Mouse (Mus musculus): ENCODE results near the gene Car14. TPM values are rescaled to one million over a fixed set of nuclear protein-coding genes. Genes with fewer than 3 reads are reported as not detected.
A peak's percentile ranks its signal among the peaks of the same experiment; 100 is the strongest.
"Not testable (repeated sequence)": the region's sequence is repeated elsewhere in the genome, so short reads cannot be mapped to it uniquely, and the experiment has no call there.

Car14 gene
- polyA plus RNA-seq, 1 experiment from 2014 or later, result 68.0 TPM

- Histone ChIP-seq H3K27ac (no peak overlapping the region), H3K27me3 (ENCODE audit: insufficient read depth, poor library complexity, severe bottlenecking) (no peaks in the 10 kb centered on the region), H3K4me1 (peaks cover 16% of the 10 kb centered on the region), H3K9me3 (no peaks in the 10 kb centered on the region), H3K36me3 (no peaks in the 10 kb centered on the region; the same call in 1 of the 2 replicates), H3K4me3 (no peak overlapping the region)
- DNase-seq (ENCODE audit: low spot score), result no peak
- WGBS, result 86% methylated on average over 4 of the region's 4 CpGs
Measured at GRCm38 (mm10) chr3:95879063-95879462, 25.4 kb downstream of the Car14 start.

- peak overlapping the region; percentile 79 for H3K4me3 ChIP-seq
- H3K9me3 ChIP-seq, result no peaks in the 10 kb centered on the region
- peaks cover 18% of the 10 kb centered on the region for H3K4me1 ChIP-seq
- no peaks in the 10 kb centered on the region for H3K27me3 ChIP-seq (ENCODE audit: insufficient read depth, poor library complexity, severe bottlenecking)
- peaks cover 33% of the 10 kb centered on the region for H3K36me3 ChIP-seq
- no peak for DNase-seq (ENCODE audit: low spot score)
- H3K27ac ChIP-seq, result peak overlapping the region; percentile 91
- 73% methylated on average over 7 of the region's 7 CpGs for WGBS
Measured at GRCm38 (mm10) chr3:95872048-95872447, 32.4 kb downstream of the Car14 start.

- DNase-seq (ENCODE audit: low spot score), result peak; percentile 97
- Histone ChIP-seq H3K4me1 (peaks cover 18% of the 10 kb centered on the region), H3K27me3 (ENCODE audit: insufficient read depth, poor library complexity, severe bottlenecking) (no peaks in the 10 kb centered on the region), H3K9me3 (no peaks in the 10 kb centered on the region), H3K36me3 (peaks cover 38% of the 10 kb centered on the region), H3K4me3 (peak within 1 kb of the TSS; percentile 79), H3K27ac (peak within 1 kb of the TSS; percentile 91)
- WGBS, result under 1% methylated on average over 33 of the region's 33 CpGs
Measured at GRCm38 (mm10) chr3:95871392-95871867, 33.1 kb downstream of the Car14 start, which contains the start of gene Mrps21. TSS of gene Mrps21 (minus strand) at chr3:95871519.

GRCm38 (mm10) chr3:95870976-95871375 is 33.5 kb downstream of the Car14 start:
- Histone ChIP-seq H3K4me1 (peaks cover 18% of the 10 kb centered on the region), H3K27me3 (ENCODE audit: insufficient read depth, poor library complexity, severe bottlenecking) (no peaks in the 10 kb centered on the region), H3K36me3 (peaks cover 42% of the 10 kb centered on the region), H3K4me3 (peak overlapping the region; percentile 79), H3K27ac (peak overlapping the region; percentile 91), H3K9me3 (no peaks in the 10 kb centered on the region)
- no peak for DNase-seq (ENCODE audit: low spot score)
- 6% methylated on average over 15 of the region's 15 CpGs for WGBS

- 88% methylated on average over 2 of the region's 2 CpGs for WGBS
- H3K27me3 ChIP-seq (ENCODE audit: insufficient read depth, poor library complexity, severe bottlenecking), result no peaks in the 10 kb centered on the region
- H3K36me3 ChIP-seq, result peaks cover 71% of the 10 kb centered on the region
- peaks cover 19% of the 10 kb centered on the region for H3K4me1 ChIP-seq
- no peaks in the 10 kb centered on the region for H3K9me3 ChIP-seq
- no peak for DNase-seq (ENCODE audit: low spot score)
- H3K27ac ChIP-seq, result no peak overlapping the region
- H3K4me3 ChIP-seq, result no peak overlapping the region
Measured at GRCm38 (mm10) chr3:95867408-95867807, 37.1 kb downstream of the Car14 start.

GRCm38 (mm10) chr3:95866071-95866470 is 38.4 kb downstream of the Car14 start:
- DNase-seq (ENCODE audit: low spot score), result no peak
- WGBS, result 89% methylated on average over 5 of the region's 5 CpGs
- Histone ChIP-seq H3K27me3 (ENCODE audit: insufficient read depth, poor library complexity, severe bottlenecking) (no peaks in the 10 kb centered on the region), H3K27ac (no peak overlapping the region), H3K4me3 (no peak overlapping the region), H3K9me3 (no peaks in the 10 kb centered on the region), H3K4me1 (peaks cover 14% of the 10 kb centered on the region; the same call in 1 of the 2 replicates), H3K36me3 (peaks cover 75% of the 10 kb centered on the region)

- no peak for DNase-seq (ENCODE audit: low spot score)
- Histone ChIP-seq H3K4me1 (peaks cover 14% of the 10 kb centered on the region; the same call in 1 of the 2 replicates), H3K9me3 (no peaks in the 10 kb centered on the region), H3K27ac (no peak overlapping the region), H3K27me3 (ENCODE audit: insufficient read depth, poor library complexity, severe bottlenecking) (no peaks in the 10 kb centered on the region), H3K36me3 (peaks cover 75% of the 10 kb centered on the region), H3K4me3 (no peak overlapping the region)
- 88% methylated on average over 20 of the region's 20 CpGs for WGBS
Measured at GRCm38 (mm10) chr3:95865571-95865970, 38.9 kb downstream of the Car14 start.

- Histone ChIP-seq H3K27me3 (ENCODE audit: insufficient read depth, poor library complexity, severe bottlenecking) (no peaks in the 10 kb centered on the region), H3K9me3 (no peaks in the 10 kb centered on the region), H3K4me1 (peaks cover 10% of the 10 kb centered on the region; the same call in 1 of the 2 replicates), H3K36me3 (peaks cover 72% of the 10 kb centered on the region), H3K27ac (no peak overlapping the region), H3K4me3 (no peak overlapping the region)
- WGBS, result 87% methylated on average over 5 of the region's 5 CpGs
- DNase-seq (ENCODE audit: low spot score), result no peak
Measured at GRCm38 (mm10) chr3:95865050-95865449, 39.4 kb downstream of the Car14 start.

GRCm38 (mm10) chr3:95863578-95863977 is 40.9 kb downstream of the Car14 start:
- Histone ChIP-seq H3K9me3 (no peaks in the 10 kb centered on the region), H3K27ac (no peak overlapping the region), H3K4me1 (peaks cover 9% of the 10 kb centered on the region; the same call in 1 of the 2 replicates), H3K36me3 (peaks cover 58% of the 10 kb centered on the region), H3K4me3 (no peak overlapping the region), H3K27me3 (ENCODE audit: insufficient read depth, poor library complexity, severe bottlenecking) (no peaks in the 10 kb centered on the region)
- WGBS, result 64% methylated on average over 7 of the region's 7 CpGs
- DNase-seq (ENCODE audit: low spot score), result no peak

GRCm38 (mm10) chr3:95861796-95862195 is 42.7 kb downstream of the Car14 start:
- H3K4me3 ChIP-seq, result no peak overlapping the region
- no peak overlapping the region for H3K27ac ChIP-seq
- no peaks in the 10 kb centered on the region for H3K9me3 ChIP-seq
- H3K27me3 ChIP-seq (ENCODE audit: insufficient read depth, poor library complexity, severe bottlenecking), result no peaks in the 10 kb centered on the region
- peaks cover 9% of the 10 kb centered on the region; the same call in 1 of the 2 replicates for H3K4me1 ChIP-seq
- peaks cover 43% of the 10 kb centered on the region for H3K36me3 ChIP-seq
- 65% methylated on average over 2 of the region's 2 CpGs for WGBS
- no peak for DNase-seq (ENCODE audit: low spot score)

GRCm38 (mm10) chr3:95861216-95861615 is 43.3 kb downstream of the Car14 start:
- Histone ChIP-seq H3K27me3 (ENCODE audit: insufficient read depth, poor library complexity, severe bottlenecking) (no peaks in the 10 kb centered on the region), H3K9me3 (no peaks in the 10 kb centered on the region), H3K4me3 (no peak overlapping the region), H3K4me1 (peaks cover 9% of the 10 kb centered on the region; the same call in 1 of the 2 replicates), H3K36me3 (peaks cover 38% of the 10 kb centered on the region), H3K27ac (no peak overlapping the region)
- no peak for DNase-seq (ENCODE audit: low spot score)
- WGBS, result 72% methylated on average over 10 of the region's 10 CpGs

GRCm38 (mm10) chr3:95860323-95860722 is 44.2 kb downstream of the Car14 start:
- peaks cover 9% of the 10 kb centered on the region; the same call in 1 of the 2 replicates for H3K4me1 ChIP-seq
- no peak overlapping the region for H3K4me3 ChIP-seq
- H3K9me3 ChIP-seq, result no peaks in the 10 kb centered on the region
- H3K36me3 ChIP-seq, result peaks cover 31% of the 10 kb centered on the region
- no peak for DNase-seq (ENCODE audit: low spot score)
- H3K27ac ChIP-seq, result no peak overlapping the region
- WGBS, result 82% methylated on average over 3 of the region's 3 CpGs
- no peaks in the 10 kb centered on the region for H3K27me3 ChIP-seq (ENCODE audit: insufficient read depth, poor library complexity, severe bottlenecking)

GRCm38 (mm10) chr3:95858278-95858677 is 46.2 kb downstream of the Car14 start:
- not testable (repeated sequence) for H3K27me3 ChIP-seq (ENCODE audit: insufficient read depth, poor library complexity, severe bottlenecking); H3K27ac ChIP-seq; H3K9me3 ChIP-seq; H3K4me1 ChIP-seq; DNase-seq (ENCODE audit: low spot score); H3K4me3 ChIP-seq
- 91% methylated on average over 3 of the region's 3 CpGs for WGBS
- H3K36me3 ChIP-seq, result peaks cover 15% of the 10 kb centered on the region

- H3K27ac ChIP-seq; H3K9me3 ChIP-seq; H3K27me3 ChIP-seq (ENCODE audit: insufficient read depth, poor library complexity, severe bottlenecking); H3K4me1 ChIP-seq; H3K4me3 ChIP-seq; DNase-seq (ENCODE audit: low spot score): not testable (repeated sequence)
- 81% methylated on average over 1 of the region's 1 CpGs for WGBS
- peaks cover 20% of the 10 kb centered on the region for H3K36me3 ChIP-seq
Measured at GRCm38 (mm10) chr3:95857050-95857449, 47.4 kb downstream of the Car14 start.

Data from heart, embryonic 10.5 days (tissue).